Comparison of ENCODE assay signal across 8 mouse cellular contexts in the genomic region with DNA sequence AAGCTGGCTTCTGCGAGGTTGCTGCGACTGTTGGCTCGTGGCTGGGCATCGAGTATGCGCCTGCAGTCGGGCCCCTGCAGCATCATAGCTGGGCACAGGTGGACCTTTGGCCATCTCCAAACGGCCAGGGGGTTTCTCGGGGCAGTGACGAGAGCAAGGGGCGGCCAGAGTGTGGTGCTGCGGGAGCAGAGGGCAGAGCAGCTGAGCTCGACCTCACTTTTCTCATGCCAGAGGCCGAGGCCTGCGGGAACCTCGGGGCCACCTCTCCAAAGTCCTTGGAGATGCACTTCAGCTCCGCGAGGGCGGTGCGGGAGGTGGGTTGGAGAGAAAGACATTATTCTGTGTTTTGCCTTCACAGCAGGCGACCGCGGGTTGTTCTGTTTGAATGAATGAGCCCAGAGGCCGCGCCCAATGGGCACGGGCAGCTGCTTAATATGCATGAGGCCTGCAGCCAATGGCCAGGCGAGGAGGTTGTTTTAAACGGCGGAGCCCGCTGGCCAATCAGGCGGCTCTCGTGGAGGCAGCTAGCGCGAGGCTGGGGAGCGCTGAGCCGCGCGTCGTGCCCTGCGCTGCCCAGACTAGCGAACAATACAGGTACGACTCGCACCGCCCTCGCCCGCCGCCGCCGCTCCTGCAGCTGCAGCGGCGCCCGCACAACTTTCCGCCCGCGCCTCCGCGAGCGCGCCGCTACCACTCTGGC. TPM values are rescaled to one million over a fixed set of nuclear protein-coding genes. Genes with fewer than 3 reads are reported as not detected.
DNase-seq lines count a peak whose midpoint lies in the region; ATAC-seq and TF ChIP-seq lines count a peak whose summit lies in the region.

Hmgb3 (plus strand) TSS at position 504 of the 700 bp plus-strand sequence.

- no peak for TF ChIP-seq CTCF in layer of hippocampus, adult 2 months (conservative IDR thresholded peaks at IDR 0.05)
- TF ChIP-seq CTCF in lung, embryonic 14.5 days (IDR thresholded peaks at IDR 0.05; ENCODE audit: low read depth), result no peak
- TF ChIP-seq CTCF in olfactory bulb, adult 2 months (IDR thresholded peaks at IDR 0.05; ENCODE audit: insufficient read depth, low read depth, low read length), result no peak
- peak; percentile 29; the same call in 1 of the 2 replicates for TF ChIP-seq CTCF in thymus, adult 2 months (IDR thresholded peaks at IDR 0.05; ENCODE audit: borderline replicate concordance, control insufficient read depth, extremely low read depth, insufficient read depth, low read length, poor library complexity)

- ATAC-seq in forebrain, embryonic 16.5 days, result peak; percentile 98
- peak; percentile 97 for ATAC-seq in lung, embryonic 14.5 days (ENCODE audit: insufficient read depth)

- H3K9ac ChIP-seq in ES-E14 (ENCODE audit: insufficient read depth, low read depth, low read length, poor library complexity, severe bottlenecking), result peak within 1 kb of the TSS; percentile 87
- peak within 1 kb of the TSS; percentile 82 for H3K9ac ChIP-seq in forebrain, embryonic 16.5 days (replicated peaks; ENCODE audit: low read depth, low read length)
- H3K9ac ChIP-seq in lung, embryonic 14.5 days, result peak within 1 kb of the TSS; percentile 87

- peak; percentile 61 for DNase-seq in ES-E14 (ENCODE audit: low read depth, low spot score)
- peak; percentile 69 for DNase-seq in cerebellum, adult 11-12 months
- DNase-seq in heart, postnatal 36 days, result peak; percentile 73 to 78
- peak; percentile 60 to 68 for DNase-seq in layer of hippocampus, adult 2 months (ENCODE audit: low spot score in 2 of 2)
- DNase-seq in lung, embryonic 14.5 days, result peak; percentile 91
- DNase-seq in thymus, adult 2 months, result peak; percentile 75

- peaks cover 0 to 3% of the 10 kb centered on the region in 2 experiments; a peak in 1 of 4 replicates for H3K4me1 ChIP-seq in ES-E14 (ENCODE audit: control insufficient read depth in 2 of 2, insufficient read depth in 2 of 2, low read length in 2 of 2, poor library complexity in 1 of 2)
- H3K4me1 ChIP-seq in forebrain, embryonic 16.5 days (replicated peaks; ENCODE audit: control insufficient read depth, insufficient read depth, low read length), result peaks cover 4% of the 10 kb centered on the region
- no peaks in the 10 kb centered on the region for H3K4me1 ChIP-seq in lung, embryonic 14.5 days (ENCODE audit: insufficient read depth)
- peaks cover 3% of the 10 kb centered on the region; the same call in 1 of the 2 replicates for H3K4me1 ChIP-seq in olfactory bulb, adult 2 months (ENCODE audit: control insufficient read depth, insufficient read depth, low read length)
- peaks cover 4% of the 10 kb centered on the region for H3K4me1 ChIP-seq in thymus, adult 2 months (replicated peaks; ENCODE audit: control insufficient read depth, insufficient read depth, low read length)

- in situ Hi-C loops in ES-E14 (cut with MboI; ENCODE audit: low sequenced_read_pairs in 2 of 2, unreplicated experiment in 2 of 2), result no loop called here

- no peaks in the 10 kb centered on the region for H3K27me3 ChIP-seq in forebrain, embryonic 16.5 days (replicated peaks; ENCODE audit: control insufficient read depth, insufficient read depth, low read length)
- no peaks in the 10 kb centered on the region for H3K27me3 ChIP-seq in lung, embryonic 14.5 days (ENCODE audit: insufficient read depth, low read length)
- H3K27me3 ChIP-seq in thymus, adult 2 months (ENCODE audit: control insufficient read depth, insufficient read depth, low read length), result no peaks in the 10 kb centered on the region

- H3K4me2 ChIP-seq in forebrain, embryonic 16.5 days (ENCODE audit: low read length), result peak within 1 kb of the TSS; percentile 63
- H3K4me2 ChIP-seq in lung, embryonic 14.5 days, result peak within 1 kb of the TSS; percentile 65

- 22% methylated on average over 57 of the region's 59 CpGs for WGBS in forebrain, embryonic 16.5 days
- 10% methylated on average over 46 of the region's 59 CpGs for WGBS in lung, embryonic 14.5 days
- WGBS in olfactory bulb, adult 2 months, result 16% methylated on average over 59 of the region's 59 CpGs
- WGBS in thymus, adult 2 months, result 3% methylated on average over 43 of the region's 59 CpGs

- TF ChIP-seq POLR2A in olfactory bulb, adult 2 months (IDR thresholded peaks at IDR 0.05; ENCODE audit: insufficient read depth, low read depth, low read length), result peak; percentile 24; the same call in 1 of the 2 replicates
- TF ChIP-seq POLR2A in thymus, adult 2 months (IDR thresholded peaks at IDR 0.05; ENCODE audit: control insufficient read depth, extremely low read depth, insufficient read depth, low read length, poor library complexity), result 0 out of 2 replicates have a peak, but pooled peaks have one; percentile 42

- H3K4me3 ChIP-seq in ES-E14 (ENCODE audit: insufficient read depth in 1 of 2, low read depth in 1 of 2, low read length in 2 of 2, poor library complexity in 1 of 2, severe bottlenecking in 1 of 2), result peak within 1 kb of the TSS; percentile 74 to 89
- H3K4me3 ChIP-seq in forebrain, embryonic 16.5 days (replicated peaks; ENCODE audit: low read length), result peak within 1 kb of the TSS; percentile 70
- H3K4me3 ChIP-seq in layer of hippocampus, adult 2 months, result peak within 1 kb of the TSS; percentile 58
- H3K4me3 ChIP-seq in lung, embryonic 14.5 days (ENCODE audit: low read depth, low read length), result peak within 1 kb of the TSS; percentile 63
- peak within 1 kb of the TSS; percentile 79 for H3K4me3 ChIP-seq in olfactory bulb, adult 2 months (ENCODE audit: insufficient read depth, low read depth, low read length)
- peak within 1 kb of the TSS; percentile 65 for H3K4me3 ChIP-seq in thymus, adult 2 months (ENCODE audit: control insufficient read depth, insufficient read depth, low read length)

- H3K9me3 ChIP-seq in ES-E14 (ENCODE audit: control insufficient read depth, insufficient read depth, low read depth, low read length), result no peaks in the 10 kb centered on the region
- H3K9me3 ChIP-seq in forebrain, embryonic 16.5 days (ENCODE audit: control insufficient read depth, low read length), result no peaks in the 10 kb centered on the region
- H3K9me3 ChIP-seq in lung, embryonic 14.5 days (ENCODE audit: low read depth, low read length), result no peaks in the 10 kb centered on the region

- H3K27ac ChIP-seq in ES-E14 (ENCODE audit: insufficient read depth, low read depth, low read length, poor library complexity, severe bottlenecking), result peak within 1 kb of the TSS; percentile 24; the same call in 1 of the 2 replicates
- H3K27ac ChIP-seq in forebrain, embryonic 16.5 days (ENCODE audit: low read length), result peak within 1 kb of the TSS; percentile 95
- no peak within 1 kb of the TSS for H3K27ac ChIP-seq in layer of hippocampus, adult 2 months
- H3K27ac ChIP-seq in lung, embryonic 14.5 days (ENCODE audit: low read depth), result peak within 1 kb of the TSS; percentile 97
- H3K27ac ChIP-seq in olfactory bulb, adult 2 months (ENCODE audit: insufficient read depth, low read depth, low read length), result peak within 1 kb of the TSS; percentile 42
- H3K27ac ChIP-seq in thymus, adult 2 months (ENCODE audit: control insufficient read depth, insufficient read depth, low read length), result no peak within 1 kb of the TSS; the same call in 1 of the 2 replicates

- intact Hi-C loops in heart, postnatal 36 days (cut with DNase I), result loop anchor here (2.0 to 5.0 kb wide), 2 partner anchors 63 to 131 kb away; partner anchors contain the start of gene Cd99l2

- H3K36me3 ChIP-seq in ES-E14 (ENCODE audit: control insufficient read depth, insufficient read depth, low read length, poor library complexity, severe bottlenecking), result no peaks in the 10 kb centered on the region
- no peaks in the 10 kb centered on the region for H3K36me3 ChIP-seq in forebrain, embryonic 16.5 days (ENCODE audit: control insufficient read depth, insufficient read depth)
- peaks cover under 1% of the 10 kb centered on the region; the same call in 1 of the 2 replicates for H3K36me3 ChIP-seq in lung, embryonic 14.5 days (ENCODE audit: insufficient read depth)
- no peaks in the 10 kb centered on the region for H3K36me3 ChIP-seq in thymus, adult 2 months (ENCODE audit: control insufficient read depth, insufficient read depth, low read length)

TF ChIP-seq in ES-E14, 5 proteins besides CTCF, POLR2A, EP300 and RAD21:
- TF ChIP-seq HCFC1 (IDR thresholded peaks at IDR 0.05; ENCODE audit: borderline replicate concordance, insufficient read depth, low read length) (no peak), CHD2 (IDR thresholded peaks at IDR 0.05; ENCODE audit: low read depth, low read length) (peak; percentile 59; the same call in 1 of the 2 replicates), ZNF384 (IDR thresholded peaks at IDR 0.05; ENCODE audit: low read depth, low read length) (no peak), MAFK (IDR thresholded peaks at IDR 0.05; ENCODE audit: insufficient read depth, low read depth, low read length) (no peak), ZC3H11A (IDR thresholded peaks at IDR 0.05; ENCODE audit: borderline replicate concordance, low read depth, low read length) (no peak)

RNA-seq across cellular contexts. Expression of gene Hmgb3, which starts in this region (rescaled TPM):
- 16.9 and 24.1 TPM in 2 replicates for total RNA-seq in ES-E14 (2012; rRNA removed)
- polyA plus RNA-seq in forebrain, embryonic 16.5 days (2015; fragmentation: Nextera tagmentation; extraction: Ambion mirVana), result 519 and 535 TPM in 2 replicates
- 10 to 100 TPM; 75.8 to 76.5 TPM for total RNA-seq in heart, postnatal 36 days (2021)
- 10 to 100 TPM; 12.2 to 19.3 TPM for total RNA-seq in layer of hippocampus, adult 2 months (2021)
- 258 and 284 TPM in 2 replicates for polyA plus RNA-seq in lung, embryonic 14.5 days (2014; fragmentation: Nextera tagmentation; extraction: Ambion mirVana)
- polyA plus RNA-seq in olfactory bulb, adult 2 months (2012; ENCODE audit: insufficient read depth, insufficient read length, low replicate concordance, missing spikeins), result not detected in 2 replicates
- polyA plus RNA-seq in thymus, adult 2 months (2012; rRNA removed), result 17.4 and 22.6 TPM in 2 replicates

Comparison
In these comparisons a context has a peak if more than half of its experiments do, and no peak if none do; other contexts are left out.
1. H3K27ac ChIP-seq: peak in ES-E14 (single experiment), forebrain, embryonic 16.5 days (single experiment), lung, embryonic 14.5 days (single experiment) and olfactory bulb, adult 2 months (single experiment); none in layer of hippocampus, adult 2 months (single experiment) and thymus, adult 2 months (single experiment).
2. Peak in every context shown above with its lines, with median percentiles within 50 percentile points of each other: DNase-seq, H3K4me3 ChIP-seq and H3K9ac ChIP-seq.